Mouse (Mus musculus) liver, adult 2 months (tissue): Measurements from ENCODE around the gene Enho. TPM values are rescaled to one million over a fixed set of nuclear protein-coding genes. Genes with fewer than 3 reads are reported as not detected.
A peak's percentile ranks its signal among the peaks of the same experiment; 100 is the strongest.

Experiments
- DNase-seq: peaks from one replicate; pipeline ENCODE4 v3.0.0-alpha.2; 2011; ENCODE audit warnings: low read depth, low spot score; ENCODE audit errors: extremely low read depth
- H3K27ac ChIP-seq: fragments of 200-500 bp; replicated peaks from 2 replicates; pipeline ENCODE4 v1.5.1; 2012; ENCODE audit warnings: low read depth, mild to moderate bottlenecking, control low read depth, inconsistent platforms, low read length; ENCODE audit not compliant: insufficient read depth
- H3K27me3 ChIP-seq: fragments of 200-500 bp; 2 replicates; pipeline ENCODE4 v1.6.1; 2012; ENCODE audit warnings: mild to moderate bottlenecking, moderate library complexity, low read length, inconsistent platforms; ENCODE audit not compliant: control insufficient read depth, insufficient read depth
- H3K36me3 ChIP-seq: fragments of 200-500 bp; 2 replicates; pipeline ENCODE4 v1.6.1; 2012; ENCODE audit warnings: low read length, inconsistent platforms; ENCODE audit not compliant: control insufficient read depth, insufficient read depth
- H3K4me1 ChIP-seq: fragments of 200-500 bp; 2 replicates; pipeline ENCODE4 v1.6.1; 2011; ENCODE audit warnings: low read length; ENCODE audit not compliant: control insufficient read depth, insufficient read depth
- H3K4me3 ChIP-seq: fragments of 200-500 bp; 2 replicates; pipeline ENCODE4 v1.5.1; 2011; ENCODE audit warnings: low read depth, mild to moderate bottlenecking, control low read depth, low read length, moderate library complexity; ENCODE audit not compliant: insufficient read depth
- H3K79me2 ChIP-seq: fragments of 200-500 bp; 2 replicates; pipeline ENCODE4 v1.6.1; 2012; ENCODE audit warnings: inconsistent platforms, mild to moderate bottlenecking, low read length, moderate library complexity; ENCODE audit not compliant: control insufficient read depth, insufficient read depth
- H3K9ac ChIP-seq: fragments of 200-500 bp; 2 replicates; pipeline ENCODE4 v1.6.1; 2012; ENCODE audit warnings: low read depth, mild to moderate bottlenecking, control low read depth, inconsistent platforms, low read length
- CTCF ChIP-seq: fragments of 200-500 bp; IDR thresholded peaks from 2 replicates; pipeline ENCODE4 v1.5.1; 2011; ENCODE audit warnings: low read depth, low read length, control low read depth
- POLR2A ChIP-seq: fragments of 200-500 bp; IDR thresholded peaks from 2 replicates; pipeline ENCODE4 v1.6.1; 2011; ENCODE audit warnings: low read length, control low read depth; ENCODE audit not compliant: insufficient read depth; ENCODE audit errors: extremely low read depth
- WGBS: fragments of 180-500 bp; shearing (Covaris S2); methylation state at CpG from one replicate; pipeline ENCODE4 v1.1.7; 2018; 5-methylcytosine and 5-hydroxymethylcytosine counted together
- polyA plus RNA-seq: library from polyadenylated mRNA; depleted of rRNA; stranded (reverse); fragments of >200 nt; gene quantifications from 2 replicates; pipeline ENCODE4 v1.2.3, GENCODE M21; 2012
- total RNA-seq: library from RNA; depleted of rRNA; stranded (reverse); fragments of >200 nt; gene quantifications from 2 replicates; pipeline ENCODE4 v1.2.3, GENCODE M21; 2014

The Enho gene
- total and polyA plus RNA-seq, 2 experiments = 26.4 to 114 TPM

- DNase-seq = no peak
- peak; percentile 24 for TF ChIP-seq CTCF
- no peak for TF ChIP-seq POLR2A
- H3K9ac ChIP-seq = no peak overlapping the region
- WGBS = 81% methylated on average over 9 of the region's 9 CpGs
- no peaks in the 10 kb centered on the region for H3K4me1 ChIP-seq
- H3K27me3 ChIP-seq = no peaks in the 10 kb centered on the region
- no peaks in the 10 kb centered on the region for H3K79me2 ChIP-seq
- H3K4me3 ChIP-seq = no peak overlapping the region
- H3K27ac ChIP-seq = no peak overlapping the region
- no peaks in the 10 kb centered on the region for H3K36me3 ChIP-seq
Observed at GRCm38 (mm10) chr4:41615661-41616599, 24.2 kb downstream of the Enho start.

GRCm38 (mm10) chr4:41614156-41614555, 26.0 kb downstream of the Enho start:
- peak; percentile 95 for TF ChIP-seq CTCF
- no peak for TF ChIP-seq POLR2A
- DNase-seq = peak; percentile 41
- 9% methylated on average over 7 of the region's 7 CpGs for whole genome bisulfite sequencing
- no peak overlapping the region for H3K9ac ChIP-seq
- H3K4me3 ChIP-seq = no peak overlapping the region
- no peak overlapping the region for H3K27ac ChIP-seq
- no peaks in the 10 kb centered on the region for H3K36me3 ChIP-seq
- H3K27me3 ChIP-seq = no peaks in the 10 kb centered on the region
- no peaks in the 10 kb centered on the region for H3K79me2 ChIP-seq
- no peaks in the 10 kb centered on the region for H3K4me1 ChIP-seq

GRCm38 (mm10) chr4:41612166-41612565, 28.0 kb downstream of the Enho start:
- no peaks in the 10 kb centered on the region for H3K27me3 ChIP-seq
- H3K79me2 ChIP-seq = no peaks in the 10 kb centered on the region
- TF ChIP-seq POLR2A = no peak
- no peak for TF ChIP-seq CTCF
- 69% methylated on average over 8 of the region's 8 CpGs for WGBS
- no peaks in the 10 kb centered on the region for H3K4me1 ChIP-seq
- no peak for DNase-seq
- no peaks in the 10 kb centered on the region for H3K36me3 ChIP-seq
- no peak overlapping the region for H3K27ac ChIP-seq
- H3K4me3 ChIP-seq = no peak overlapping the region
- no peak overlapping the region for H3K9ac ChIP-seq

GRCm38 (mm10) chr4:41610594-41610980, 29.5 kb downstream of the Enho start:
- Histone ChIP-seq H3K79me2 (no peaks in the 10 kb centered on the region), H3K27ac (no peak overlapping the region), H3K9ac (no peak overlapping the region), H3K27me3 (no peaks in the 10 kb centered on the region), H3K4me1 (no peaks in the 10 kb centered on the region), H3K36me3 (no peaks in the 10 kb centered on the region), H3K4me3 (no peak overlapping the region)
- no peak for DNase-seq
- 32% methylated on average over 6 of the region's 6 CpGs for WGBS
- TF ChIP-seq POLR2A (no peak), CTCF (no peak)

- WGBS = 85% methylated on average over 10 of the region's 10 CpGs
Observed at GRCm38 (mm10) chr4:41609681-41610593, 30.2 kb downstream of the Enho start.

GRCm38 (mm10) chr4:41606784-41607183, 33.3 kb downstream of the Enho start:
- DNase-seq = no peak
- Histone ChIP-seq H3K27ac (no peak overlapping the region), H3K36me3 (no peaks in the 10 kb centered on the region), H3K4me1 (no peaks in the 10 kb centered on the region), H3K27me3 (no peaks in the 10 kb centered on the region), H3K9ac (no peak overlapping the region), H3K4me3 (no peak overlapping the region), H3K79me2 (no peaks in the 10 kb centered on the region)
- 34% methylated on average over 4 of the region's 4 CpGs for WGBS
- TF ChIP-seq POLR2A (no peak), CTCF (no peak)

More at GRCm38 (mm10) chr4:41609681-41610593, 30.2 kb downstream of the Enho start:
- no peak for TF ChIP-seq POLR2A
- TF ChIP-seq CTCF = peak; percentile 40; the same call in 1 of the 2 replicates
- H3K36me3 ChIP-seq = no peaks in the 10 kb centered on the region
- DNase-seq = no peak
- no peak overlapping the region for H3K4me3 ChIP-seq
- no peaks in the 10 kb centered on the region for H3K4me1 ChIP-seq
- no peak overlapping the region for H3K9ac ChIP-seq
- H3K79me2 ChIP-seq = no peaks in the 10 kb centered on the region
- H3K27ac ChIP-seq = no peak overlapping the region
- no peaks in the 10 kb centered on the region for H3K27me3 ChIP-seq
